Comparison of ENCODE assay signal across 8 mouse cellular contexts in the genomic region with DNA sequence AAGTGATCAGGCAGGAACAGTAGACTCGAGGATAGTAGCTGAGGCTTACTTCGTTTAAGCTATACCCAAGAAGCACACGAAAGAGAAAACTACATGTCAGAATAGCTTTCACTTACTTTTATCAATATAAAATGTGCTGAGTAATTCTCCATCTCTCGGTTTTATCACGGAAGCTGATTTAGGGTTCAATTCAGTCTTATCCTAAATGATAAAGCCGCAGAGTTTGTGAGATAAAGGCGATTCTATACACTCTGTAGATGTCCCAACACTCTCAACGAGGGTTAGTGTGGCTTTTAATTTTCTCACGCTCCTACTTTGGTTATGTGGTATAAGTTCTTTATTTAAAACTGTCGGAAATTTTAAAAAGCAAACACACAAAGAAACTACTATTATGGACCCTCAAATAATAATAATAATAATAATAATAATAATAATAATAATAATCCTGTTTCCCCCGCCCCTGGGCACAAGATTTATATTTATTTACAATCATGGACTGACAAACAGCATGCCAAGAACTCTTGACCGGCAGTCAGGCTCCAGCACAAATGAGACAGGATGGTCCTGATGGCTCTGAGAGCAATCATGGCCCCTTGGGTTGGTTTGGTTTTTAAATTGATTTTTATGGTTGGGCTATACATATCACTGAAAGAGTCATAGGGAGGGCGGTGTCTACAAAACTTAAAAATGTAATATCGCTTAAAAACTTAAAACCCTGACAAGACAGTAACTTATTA. TPM values are rescaled to one million over a fixed set of nuclear protein-coding genes. Genes with fewer than 3 reads are reported as not detected.
DNase-seq lines count a peak whose midpoint lies in the region; ATAC-seq and TF ChIP-seq lines count a peak whose summit lies in the region.

No protein-coding gene starts in this region.

- TF ChIP-seq CTCF in liver, adult 2 months (IDR thresholded peaks at IDR 0.05; ENCODE audit: low read depth, low read length), result no peak

- H3K9ac ChIP-seq in liver, adult 2 months (ENCODE audit: low read depth, low read length), result peak overlapping the region; percentile 76
- H3K9ac ChIP-seq in intestine, embryonic 15.5 days, result no peak overlapping the region
- no peak overlapping the region for H3K9ac ChIP-seq in neural tube, embryonic 14.5 days (replicated peaks; ENCODE audit: low read depth, low read length)

- TF ChIP-seq POLR2A in liver, adult 2 months (IDR thresholded peaks at IDR 0.05; ENCODE audit: extremely low read depth, insufficient read depth, low read length), result no peak

- peak overlapping the region; percentile 83 for H3K4me2 ChIP-seq in intestine, embryonic 15.5 days (replicated peaks)
- H3K4me2 ChIP-seq in neural tube, embryonic 14.5 days (ENCODE audit: low read depth, low read length), result peak overlapping the region; percentile 90

- peak overlapping the region; percentile 80 for H3K27ac ChIP-seq in liver, adult 2 months (replicated peaks; ENCODE audit: insufficient read depth, low read depth, low read length)
- H3K27ac ChIP-seq in embryonic facial prominence, embryonic 10.5 days (replicated peaks), result no peak overlapping the region
- no peak overlapping the region for H3K27ac ChIP-seq in intestine, embryonic 15.5 days
- H3K27ac ChIP-seq in neural tube, embryonic 14.5 days (ENCODE audit: low read depth, low read length), result no peak overlapping the region

- peaks cover 6% of the 10 kb centered on the region; the same call in 1 of the 2 replicates for H3K36me3 ChIP-seq in liver, adult 2 months (ENCODE audit: control insufficient read depth, insufficient read depth, low read length)
- H3K36me3 ChIP-seq in embryonic facial prominence, embryonic 10.5 days (replicated peaks), result no peaks in the 10 kb centered on the region
- no peaks in the 10 kb centered on the region for H3K36me3 ChIP-seq in intestine, embryonic 15.5 days
- H3K36me3 ChIP-seq in neural tube, embryonic 14.5 days (ENCODE audit: control insufficient read depth, insufficient read depth, low read length), result no peaks in the 10 kb centered on the region

- 11% methylated on average over 14 of the region's 14 CpGs for WGBS in liver, adult 2 months
- WGBS in embryonic facial prominence, embryonic 10.5 days, result 76% methylated on average over 14 of the region's 14 CpGs
- WGBS in intestine, embryonic 15.5 days, result 59% methylated on average over 14 of the region's 14 CpGs
- 73% methylated on average over 14 of the region's 14 CpGs for WGBS in neural tube, embryonic 14.5 days

- H3K79me2 ChIP-seq in liver, adult 2 months (ENCODE audit: control insufficient read depth, insufficient read depth, low read length), result peaks cover 23% of the 10 kb centered on the region

- H3K27me3 ChIP-seq in liver, adult 2 months (ENCODE audit: control insufficient read depth, insufficient read depth, low read length), result no peaks in the 10 kb centered on the region
- H3K27me3 ChIP-seq in embryonic facial prominence, embryonic 10.5 days (replicated peaks; ENCODE audit: low read depth, poor library complexity, severe bottlenecking), result peaks cover 14% of the 10 kb centered on the region; the same call in 1 of the 2 replicates
- H3K27me3 ChIP-seq in intestine, embryonic 15.5 days (replicated peaks), result no peaks in the 10 kb centered on the region
- no peaks in the 10 kb centered on the region for H3K27me3 ChIP-seq in neural tube, embryonic 14.5 days (ENCODE audit: control insufficient read depth, insufficient read depth, low read length)

- DNase-seq in liver, adult 2 months (ENCODE audit: extremely low read depth, low read depth, low spot score), result peak; percentile 40
- DNase-seq in liver, result no peak
- DNase-seq in embryonic facial prominence, embryonic 10.5 days (ENCODE audit: low spot score), result no peak
- no peak for DNase-seq in adrenal gland, postnatal 36 days
- no peak for DNase-seq in kidney, adult 9 months
- no peak for DNase-seq in frontal cortex, postnatal 36 days (ENCODE audit: low spot score in 2 of 2)

- peaks cover 12% of the 10 kb centered on the region for H3K4me1 ChIP-seq in liver, adult 2 months (ENCODE audit: control insufficient read depth, insufficient read depth, low read length)
- peaks cover 36% of the 10 kb centered on the region for H3K4me1 ChIP-seq in embryonic facial prominence, embryonic 10.5 days
- 0 out of 2 replicates have a peak, but pooled peaks cover 2% of the 10 kb centered on the region for H3K4me1 ChIP-seq in intestine, embryonic 15.5 days (replicated peaks)
- peaks cover 18% of the 10 kb centered on the region for H3K4me1 ChIP-seq in neural tube, embryonic 14.5 days (ENCODE audit: control insufficient read depth, insufficient read depth, low read length)

- H3K9me3 ChIP-seq in embryonic facial prominence, embryonic 10.5 days, result no peaks in the 10 kb centered on the region
- H3K9me3 ChIP-seq in intestine, embryonic 15.5 days, result no peaks in the 10 kb centered on the region
- H3K9me3 ChIP-seq in neural tube, embryonic 14.5 days (ENCODE audit: control insufficient read depth, low read length), result no peaks in the 10 kb centered on the region

- no peak for ATAC-seq in intestine, embryonic 15.5 days
- ATAC-seq in neural tube, embryonic 14.5 days (ENCODE audit: low read depth), result no peak

- peak overlapping the region; percentile 80 for H3K4me3 ChIP-seq in liver, adult 2 months (ENCODE audit: insufficient read depth, low read depth, low read length)
- peak overlapping the region; percentile 88 for H3K4me3 ChIP-seq in embryonic facial prominence, embryonic 10.5 days
- peak overlapping the region; percentile 81 for H3K4me3 ChIP-seq in intestine, embryonic 15.5 days (replicated peaks)
- peak overlapping the region; percentile 58 for H3K4me3 ChIP-seq in neural tube, embryonic 14.5 days (ENCODE audit: low read depth, low read length)

RNA-seq across cellular contexts. Expression of a gene that starts 1.1 kb away (rescaled TPM):
- 12.2 and 16.2 TPM in 2 replicates for total RNA-seq in liver, adult 2 months (2014; rRNA removed)
- 12.6 and 15.3 TPM in 2 replicates for polyA plus RNA-seq in liver, adult 2 months (2012; rRNA removed)
- 1.9 and 2.3 TPM in 2 replicates for polyA plus RNA-seq in embryonic facial prominence, embryonic 10.5 days (2016; fragmentation: Nextera tagmentation; extraction: Ambion mirVana)
- polyA plus RNA-seq in intestine, embryonic 15.5 days (2015; fragmentation: Nextera tagmentation; extraction: Ambion mirVana), result 2.2 and 2.6 TPM in 2 replicates
- 3.5 TPM in 2 replicates for polyA plus RNA-seq in neural tube, embryonic 14.5 days (2014; fragmentation: Nextera tagmentation; extraction: Ambion mirVana)
- 10 to 100 TPM; 15.6 to 17.8 TPM for total RNA-seq in adrenal gland, postnatal 36 days (2021)
